Mouse (Mus musculus) forebrain, postnatal 0 days (tissue): ENCODE measurements around the gene Ephx1. TPM values are rescaled to one million over a fixed set of nuclear protein-coding genes. Genes with fewer than 3 reads are reported as not detected.

ENCODE experiments used
- ATAC-seq: fragments of 200-750 bp; cut with Nextera tagmentation; 2 replicates; pipeline ENCODE4 v1.8.0; 2017; ENCODE audit warnings: mild to moderate bottlenecking, moderate library complexity
- DNase-seq: peaks from one replicate; pipeline ENCODE4 v3.0.0-alpha.2; 2015
- H3K27ac ChIP-seq: fragments of 300-500 bp; sonication (generic); 2 replicates; pipeline ENCODE4 v1.5.1; 2014; ENCODE audit warnings: low read depth, mild to moderate bottlenecking, antibody characterized with exemption, low read length, moderate library complexity, mixed read lengths
- H3K27me3 ChIP-seq: fragments of 300-500 bp; sonication (generic); 2 replicates; pipeline ENCODE4 v1.6.1; 2014; ENCODE audit warnings: mild to moderate bottlenecking, low read length, mixed read lengths; ENCODE audit not compliant: insufficient read depth
- H3K36me3 ChIP-seq: fragments of 300-500 bp; sonication (generic); 2 replicates; pipeline ENCODE4 v1.6.1; 2014; ENCODE audit warnings: mild to moderate bottlenecking, moderate library complexity; ENCODE audit not compliant: insufficient read depth
- H3K4me1 ChIP-seq: fragments of 300-500 bp; sonication (generic); 2 replicates; pipeline ENCODE4 v1.6.1; 2014; ENCODE audit warnings: antibody characterized with exemption; ENCODE audit not compliant: insufficient read depth
- H3K4me2 ChIP-seq: fragments of 300-500 bp; sonication (generic); 2 replicates; pipeline ENCODE4 v1.6.1; 2014; ENCODE audit warnings: low read depth, mild to moderate bottlenecking, moderate library complexity
- H3K4me3 ChIP-seq: fragments of 300-500 bp; sonication (generic); 2 replicates; pipeline ENCODE4 v1.5.1; 2014; ENCODE audit warnings: low read depth, low read length, mixed read lengths
- H3K9ac ChIP-seq: fragments of 300-500 bp; sonication (generic); 2 replicates; pipeline ENCODE4 v1.6.1; 2014; ENCODE audit warnings: mild to moderate bottlenecking
- H3K9me3 ChIP-seq: fragments of 300-500 bp; sonication (generic); 2 replicates; pipeline ENCODE4 v1.6.1; 2016; ENCODE audit warnings: low read length
- CTCF ChIP-seq: sonication (generic); IDR thresholded peaks from 2 replicates; pipeline ENCODE4 v1.5.1; 2016; ENCODE audit warnings: antibody characterized with exemption, control low read depth, low read depth
- WGBS: fragments of 180-500 bp; shearing (Covaris S2); extraction: QIAGEN DNeasy Blood & Tissue Kit; methylation state at CpG from one replicate; pipeline ENCODE4 v1.1.7; 2014; 5-methylcytosine and 5-hydroxymethylcytosine counted together
- polyA plus RNA-seq: library from polyadenylated mRNA; unstranded; fragments of >200 nt; fragmentation: Nextera tagmentation; extraction: Ambion mirVana; gene quantifications from 2 replicates; pipeline ENCODE4 v1.2.1, GENCODE M21; 2015
- total RNA-seq: library from RNA; depleted of rRNA; stranded (reverse); fragments of >200 nt; gene quantifications from 2 replicates; pipeline ENCODE4 v1.2.3, GENCODE M21; 2014; rRNA removed

Gene Ephx1
- total RNA-seq, result 10.2 and 13.9 TPM in 2 replicates
- polyA plus RNA-seq, result 10.4 and 10.5 TPM in 2 replicates

- ATAC-seq (no peak), DNase-seq (no peak)
- 55% methylated on average over 5 of the region's 5 CpGs for WGBS
- Histone ChIP-seq H3K4me2 (no peak within 1 kb of the TSS), H3K4me1 (no peaks in the 10 kb centered on the region), H3K4me3 (no peak within 1 kb of the TSS), H3K9me3 (no peaks in the 10 kb centered on the region), H3K27me3 (no peaks in the 10 kb centered on the region), H3K36me3 (no peaks in the 10 kb centered on the region), H3K9ac (no peak within 1 kb of the TSS), H3K27ac (no peak within 1 kb of the TSS)
- no peak for TF ChIP-seq CTCF
Observed at GRCm38 (mm10) chr1:181020756-181021487, at the start of gene Ephx1. Gene Ephx1, minus strand, starts transcription at chr1:181020904.

DNA sequence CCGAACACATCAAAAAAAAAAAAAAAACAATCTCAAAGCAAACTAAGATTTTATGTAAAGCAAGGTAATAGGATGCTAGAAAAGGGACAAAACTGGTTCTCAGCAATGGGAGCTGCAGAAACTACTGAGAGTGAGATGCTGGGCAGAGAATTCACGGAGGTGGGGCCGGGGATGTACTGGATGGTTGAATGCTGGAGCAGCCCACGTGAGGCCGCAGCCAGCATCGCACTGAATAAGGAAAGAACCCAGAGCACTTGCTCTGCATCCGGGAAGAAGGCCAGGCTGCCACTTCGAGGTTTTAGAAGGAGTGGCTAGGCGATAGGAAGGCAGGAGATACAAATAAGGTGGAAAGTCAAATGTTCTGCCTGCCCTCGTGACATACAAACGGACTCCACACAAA, 49.0 kb upstream of the Ephx1 start:
- no peak for DNase-seq
- ATAC-seq, result no peak
- H3K27me3 ChIP-seq, result no peaks in the 10 kb centered on the region
- no peak overlapping the region for H3K9ac ChIP-seq
- H3K27ac ChIP-seq, result no peak overlapping the region
- WGBS, result 70% methylated on average over 11 of the region's 11 CpGs
- no peaks in the 10 kb centered on the region for H3K4me1 ChIP-seq
- H3K4me3 ChIP-seq, result no peak overlapping the region
- H3K9me3 ChIP-seq, result no peaks in the 10 kb centered on the region
- H3K4me2 ChIP-seq, result no peak overlapping the region
- H3K36me3 ChIP-seq, result no peaks in the 10 kb centered on the region
- no peak for TF ChIP-seq CTCF

GRCm38 (mm10) chr1:181068344-181068743, 47.6 kb upstream of the Ephx1 start:
- DNase-seq (no peak), ATAC-seq (no peak)
- Histone ChIP-seq H3K27me3 (no peaks in the 10 kb centered on the region), H3K9me3 (no peaks in the 10 kb centered on the region), H3K36me3 (no peaks in the 10 kb centered on the region), H3K4me3 (no peak overlapping the region), H3K9ac (no peak overlapping the region), H3K4me2 (no peak overlapping the region), H3K27ac (no peak overlapping the region), H3K4me1 (no peaks in the 10 kb centered on the region)
- TF ChIP-seq CTCF, result no peak
- WGBS, result 83% methylated on average over 1 of the region's 1 CpGs

DNA sequence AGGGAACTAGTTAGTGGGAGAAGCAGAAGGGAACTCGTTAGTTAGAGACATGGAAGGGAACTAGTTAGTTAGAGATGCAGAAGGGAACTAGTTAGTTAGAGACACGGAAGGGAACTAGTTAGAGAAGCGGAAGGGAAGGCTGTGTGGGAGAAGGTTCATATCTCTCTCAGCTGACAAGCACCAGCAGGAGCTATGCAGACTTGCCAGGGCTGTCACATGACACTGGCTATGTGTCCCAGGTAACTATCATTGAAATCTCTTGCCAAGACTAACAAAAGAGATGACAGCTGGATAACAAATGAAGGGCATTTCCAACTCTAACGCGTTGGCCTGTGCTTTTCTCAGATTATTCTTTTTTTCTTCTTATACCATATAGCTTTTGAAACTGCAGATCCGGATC, 43.9 kb upstream of the Ephx1 start:
- no peak overlapping the region for H3K4me2 ChIP-seq
- WGBS, result 81% methylated on average over 6 of the region's 6 CpGs
- no peaks in the 10 kb centered on the region for H3K36me3 ChIP-seq
- H3K9me3 ChIP-seq, result no peaks in the 10 kb centered on the region
- H3K27me3 ChIP-seq, result no peaks in the 10 kb centered on the region
- no peak for TF ChIP-seq CTCF
- H3K4me3 ChIP-seq, result no peak overlapping the region
- DNase-seq (no peak), ATAC-seq (no peak)
- H3K9ac ChIP-seq, result no peak overlapping the region
- no peak overlapping the region for H3K27ac ChIP-seq
- no peaks in the 10 kb centered on the region for H3K4me1 ChIP-seq

- ATAC-seq (no peak), DNase-seq (no peak)
- Histone ChIP-seq H3K4me2 (no peak overlapping the region), H3K9ac (no peak overlapping the region), H3K4me3 (no peak overlapping the region), H3K9me3 (no peaks in the 10 kb centered on the region), H3K36me3 (no peaks in the 10 kb centered on the region), H3K4me1 (no peaks in the 10 kb centered on the region), H3K27ac (no peak overlapping the region), H3K27me3 (no peaks in the 10 kb centered on the region)
- 72% methylated on average over 2 of the region's 2 CpGs for WGBS
- TF ChIP-seq CTCF, result no peak
Observed at GRCm38 (mm10) chr1:181063991-181064390, 43.3 kb upstream of the Ephx1 start.

- H3K4me2 ChIP-seq, result no peak overlapping the region
- no peak overlapping the region for H3K9ac ChIP-seq
- no peak for TF ChIP-seq CTCF
- WGBS, result 69% methylated on average over 3 of the region's 3 CpGs
- no peaks in the 10 kb centered on the region for H3K27me3 ChIP-seq
- DNase-seq (no peak), ATAC-seq (no peak)
- H3K4me1 ChIP-seq, result no peaks in the 10 kb centered on the region
- H3K9me3 ChIP-seq, result no peaks in the 10 kb centered on the region
- H3K4me3 ChIP-seq, result no peak overlapping the region
- H3K27ac ChIP-seq, result no peak overlapping the region
- no peaks in the 10 kb centered on the region for H3K36me3 ChIP-seq
Observed at GRCm38 (mm10) chr1:181061784-181062485, 41.2 kb upstream of the Ephx1 start.

GRCm38 (mm10) chr1:181052898-181053297, 32.2 kb upstream of the Ephx1 start:
- no peak for ATAC-seq
- H3K4me2 ChIP-seq, result no peak overlapping the region
- 85% methylated on average over 4 of the region's 4 CpGs for WGBS

More at GRCm38 (mm10) chr1:181052898-181053297, 32.2 kb upstream of the Ephx1 start:
- no peak overlapping the region for H3K9ac ChIP-seq
- H3K4me3 ChIP-seq, result no peak overlapping the region
- H3K27me3 ChIP-seq, result no peaks in the 10 kb centered on the region
- H3K4me1 ChIP-seq, result no peaks in the 10 kb centered on the region
- TF ChIP-seq CTCF, result no peak
- no peaks in the 10 kb centered on the region for H3K9me3 ChIP-seq
- no peak for DNase-seq
- no peaks in the 10 kb centered on the region for H3K36me3 ChIP-seq
- no peak overlapping the region for H3K27ac ChIP-seq
